Mouse (Mus musculus) liver, embryonic 11.5 days (tissue): Measurements from ENCODE around the gene Pttg1ip. TPM values are rescaled to one million over a fixed set of nuclear protein-coding genes. Genes with fewer than 3 reads are reported as not detected.
A peak's percentile ranks its signal among the peaks of the same experiment; 100 is the strongest.

Source experiments
- ATAC-seq: fragments of 200-750 bp; cut with Nextera tagmentation; replicated peaks from 2 replicates; pipeline ENCODE4 v1.8.0; 2017; ENCODE audit warnings: moderate number of reproducible peaks, mild to moderate bottlenecking, moderate TSS enrichment, moderate library complexity; ENCODE audit not compliant: low FRiP score
- DNase-seq: peaks from one replicate; pipeline ENCODE4 v3.0.0-alpha.2; 2017; ENCODE audit warnings: low spot score
- H3K27ac ChIP-seq: fragments of 300-500 bp; sonication (generic); 2 replicates; pipeline ENCODE4 v1.5.1; 2014; ENCODE audit warnings: mild to moderate bottlenecking, low read depth, low read length, control low read depth
- H3K27me3 ChIP-seq: fragments of 300-500 bp; sonication (generic); replicated peaks from 2 replicates; pipeline ENCODE4 v1.6.1; 2014; ENCODE audit warnings: low read length, mixed read lengths; ENCODE audit not compliant: control insufficient read depth, insufficient read depth
- H3K36me3 ChIP-seq: fragments of 300-500 bp; sonication (generic); 2 replicates; pipeline ENCODE4 v1.6.1; 2014; ENCODE audit warnings: mild to moderate bottlenecking, low read length, moderate library complexity, mixed read lengths; ENCODE audit not compliant: control insufficient read depth, insufficient read depth
- H3K4me1 ChIP-seq: fragments of 300-500 bp; sonication (generic); replicated peaks from 2 replicates; pipeline ENCODE4 v1.6.1; 2014; ENCODE audit warnings: low read length, mixed read lengths; ENCODE audit not compliant: control insufficient read depth, insufficient read depth
- H3K4me2 ChIP-seq: fragments of 300-500 bp; sonication (generic); 2 replicates; pipeline ENCODE4 v1.6.1; 2014; ENCODE audit warnings: mild to moderate bottlenecking, control low read depth, moderate library complexity
- H3K4me3 ChIP-seq: fragments of 300-500 bp; sonication (generic); 2 replicates; pipeline ENCODE4 v1.5.1; 2014; ENCODE audit warnings: low read depth, low read length, control low read depth
- H3K9ac ChIP-seq: fragments of 300-500 bp; sonication (generic); 2 replicates; pipeline ENCODE4 v1.6.1; 2014; ENCODE audit warnings: low read depth, low read length, control low read depth
- H3K9me3 ChIP-seq: fragments of 300-500 bp; sonication (generic); 2 replicates; pipeline ENCODE4 v1.6.1; 2016; ENCODE audit warnings: low read length, inconsistent platforms, mixed read lengths; ENCODE audit not compliant: control insufficient read depth
- WGBS: fragments of 180-500 bp; shearing (Covaris S2); extraction: QIAGEN DNeasy Blood & Tissue Kit; methylation state at CpG from one replicate; pipeline ENCODE4 v1.1.7; 2014; 5-methylcytosine and 5-hydroxymethylcytosine counted together
- polyA plus RNA-seq: library from polyadenylated mRNA; unstranded; fragments of >200 nt; fragmentation: Nextera tagmentation; extraction: Ambion mirVana; gene quantifications from 2 replicates; pipeline ENCODE4 v1.2.1, GENCODE M21; 2014

Pttg1ip gene
- polyA plus RNA-seq, 1 experiment from 2014 or later, result 94.0 TPM

GRCm38 (mm10) chr10:77560090-77560489 is 21.4 kb upstream of the Pttg1ip start:
- WGBS, result 88% methylated on average over 11 of the region's 11 CpGs
- Histone ChIP-seq H3K4me1 (peaks cover 10% of the 10 kb centered on the region), H3K27me3 (no peaks in the 10 kb centered on the region), H3K9me3 (no peaks in the 10 kb centered on the region), H3K4me3 (no peak overlapping the region), H3K36me3 (no peaks in the 10 kb centered on the region), H3K4me2 (no peak overlapping the region), H3K9ac (no peak overlapping the region), H3K27ac (no peak overlapping the region)
- ATAC-seq, result no peak
- no peak for DNase-seq

- no peak overlapping the region for H3K9ac ChIP-seq
- H3K36me3 ChIP-seq, result no peaks in the 10 kb centered on the region
- ATAC-seq, result peak; percentile 57; the same call in 1 of the 2 replicates
- H3K4me1 ChIP-seq, result peaks cover 10% of the 10 kb centered on the region
- H3K27ac ChIP-seq, result peak overlapping the region; percentile 48
- H3K4me3 ChIP-seq, result no peak overlapping the region
- no peak overlapping the region for H3K4me2 ChIP-seq
- 81% methylated on average over 9 of the region's 9 CpGs for WGBS
- H3K27me3 ChIP-seq, result no peaks in the 10 kb centered on the region
- H3K9me3 ChIP-seq, result no peaks in the 10 kb centered on the region
- DNase-seq, result no peak
Measured at GRCm38 (mm10) chr10:77560830-77561229, 20.7 kb upstream of the Pttg1ip start.

- Histone ChIP-seq H3K4me1 (peaks cover 10% of the 10 kb centered on the region), H3K27me3 (no peaks in the 10 kb centered on the region), H3K4me2 (no peak overlapping the region), H3K36me3 (no peaks in the 10 kb centered on the region), H3K9me3 (no peaks in the 10 kb centered on the region), H3K4me3 (no peak overlapping the region), H3K27ac (peak overlapping the region; percentile 48; the same call in 1 of the 2 replicates), H3K9ac (no peak overlapping the region)
- 47% methylated on average over 2 of the region's 2 CpGs for WGBS
- no peak for DNase-seq
- peak; percentile 71 for ATAC-seq
Measured at GRCm38 (mm10) chr10:77561508-77561907, 20.0 kb upstream of the Pttg1ip start.

- ATAC-seq (no peak), DNase-seq (no peak)
- H3K27me3 ChIP-seq, result no peaks in the 10 kb centered on the region
- H3K36me3 ChIP-seq, result no peaks in the 10 kb centered on the region
- peaks cover 10% of the 10 kb centered on the region for H3K4me1 ChIP-seq
- H3K9me3 ChIP-seq, result no peaks in the 10 kb centered on the region
- H3K4me3 ChIP-seq, result no peak overlapping the region
- no peak overlapping the region for H3K27ac ChIP-seq
- H3K4me2 ChIP-seq, result no peak overlapping the region
- no peak overlapping the region for H3K9ac ChIP-seq
- 72% methylated on average over 8 of the region's 8 CpGs for WGBS
Measured at GRCm38 (mm10) chr10:77565005-77565404, 16.5 kb upstream of the Pttg1ip start.

- no peak overlapping the region for H3K9ac ChIP-seq
- H3K9me3 ChIP-seq, result no peaks in the 10 kb centered on the region
- DNase-seq (peak; percentile 76), ATAC-seq (0 out of 2 replicates have a peak, but pooled peaks have one; percentile 48)
- no peak overlapping the region for H3K4me2 ChIP-seq
- H3K4me1 ChIP-seq, result no peaks in the 10 kb centered on the region
- H3K36me3 ChIP-seq, result no peaks in the 10 kb centered on the region
- WGBS, result 35% methylated on average over 8 of the region's 8 CpGs
- H3K27ac ChIP-seq, result no peak overlapping the region
- no peak overlapping the region for H3K4me3 ChIP-seq
- H3K27me3 ChIP-seq, result no peaks in the 10 kb centered on the region
Measured at GRCm38 (mm10) chr10:77566651-77567050, 14.9 kb upstream of the Pttg1ip start.

- no peak for ATAC-seq
- Histone ChIP-seq H3K27me3 (no peaks in the 10 kb centered on the region), H3K4me2 (no peak overlapping the region), H3K27ac (no peak overlapping the region), H3K4me3 (no peak overlapping the region), H3K36me3 (no peaks in the 10 kb centered on the region), H3K9ac (no peak overlapping the region), H3K9me3 (no peaks in the 10 kb centered on the region), H3K4me1 (no peaks in the 10 kb centered on the region)
- WGBS, result 44% methylated on average over 7 of the region's 7 CpGs
- no peak for DNase-seq
Measured at GRCm38 (mm10) chr10:77569481-77569880, 12.0 kb upstream of the Pttg1ip start.

GRCm38 (mm10) chr10:77569973-77570658 is 11.4 kb upstream of the Pttg1ip start:
- no peaks in the 10 kb centered on the region for H3K36me3 ChIP-seq
- no peak overlapping the region for H3K9ac ChIP-seq
- no peaks in the 10 kb centered on the region for H3K27me3 ChIP-seq
- H3K4me1 ChIP-seq, result no peaks in the 10 kb centered on the region
- ATAC-seq (no peak), DNase-seq (no peak)
- H3K4me2 ChIP-seq, result no peak overlapping the region
- no peaks in the 10 kb centered on the region for H3K9me3 ChIP-seq
- 49% methylated on average over 6 of the region's 6 CpGs for WGBS
- H3K27ac ChIP-seq, result peak overlapping the region; percentile 19; the same call in 1 of the 2 replicates
- no peak overlapping the region for H3K4me3 ChIP-seq

GRCm38 (mm10) chr10:77572225-77572624 is 9.3 kb upstream of the Pttg1ip start:
- DNase-seq, result no peak
- Histone ChIP-seq H3K4me3 (no peak overlapping the region), H3K36me3 (no peaks in the 10 kb centered on the region), H3K4me1 (no peaks in the 10 kb centered on the region), H3K27ac (no peak overlapping the region), H3K4me2 (no peak overlapping the region), H3K9me3 (no peaks in the 10 kb centered on the region), H3K27me3 (no peaks in the 10 kb centered on the region), H3K9ac (no peak overlapping the region)
- no peak for ATAC-seq
- WGBS, result 27% methylated on average over 3 of the region's 3 CpGs

- H3K9ac ChIP-seq, result no peak overlapping the region
- H3K27me3 ChIP-seq, result no peaks in the 10 kb centered on the region
- H3K27ac ChIP-seq, result no peak overlapping the region
- DNase-seq, result no peak
- ATAC-seq, result no peak
- no peak overlapping the region for H3K4me3 ChIP-seq
- 58% methylated on average over 1 of the region's 1 CpGs for WGBS
- no peak overlapping the region for H3K4me2 ChIP-seq
- no peaks in the 10 kb centered on the region for H3K9me3 ChIP-seq
- H3K4me1 ChIP-seq, result no peaks in the 10 kb centered on the region
- H3K36me3 ChIP-seq, result no peaks in the 10 kb centered on the region
Measured at GRCm38 (mm10) chr10:77573162-77573561, 8.4 kb upstream of the Pttg1ip start.
